Mouse (Mus musculus) right cerebral cortex, postnatal 4 days (tissue): Measurements from ENCODE around the gene Cdc42bpb.

Experiments used
- DNase-seq: peaks from one replicate; pipeline ENCODE4 v3.0.0-alpha.2; 2022

The Cdc42bpb gene

DNA sequence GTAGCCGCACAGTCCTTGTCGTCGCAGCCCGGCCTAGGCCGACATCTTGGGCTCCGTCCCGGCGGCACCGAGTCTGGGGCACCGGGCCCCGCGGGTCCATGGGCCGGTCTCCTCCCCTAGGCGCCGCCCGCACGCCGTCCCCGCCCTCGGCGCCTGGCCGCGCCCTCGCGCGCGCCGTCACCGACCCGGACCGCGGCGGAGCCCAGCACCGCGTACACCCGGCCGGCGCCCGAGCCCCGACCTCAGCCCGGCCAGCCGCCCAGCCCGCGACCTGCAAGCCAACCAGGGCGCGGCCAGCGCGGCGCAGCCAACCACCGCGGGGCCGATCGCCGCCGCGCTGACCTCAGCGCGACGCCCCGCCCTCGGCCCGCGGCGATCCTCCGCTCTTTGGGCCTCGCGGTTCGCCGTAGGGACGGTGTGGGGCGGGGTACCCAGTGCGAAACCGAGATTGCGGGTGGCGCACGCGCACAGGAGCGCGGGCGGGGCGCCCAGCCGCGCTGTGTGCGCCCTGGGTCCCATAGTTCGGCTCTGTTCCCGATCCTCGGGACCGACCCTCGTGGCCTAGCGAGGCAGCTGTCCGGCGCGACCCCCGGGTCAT lies at the start of gene Cdc42bpb:
Cdc42bpb (minus strand) TSS at position 343 of the 598 bp plus-strand sequence.
- peak; percentile 92 for DNase-seq

DNA sequence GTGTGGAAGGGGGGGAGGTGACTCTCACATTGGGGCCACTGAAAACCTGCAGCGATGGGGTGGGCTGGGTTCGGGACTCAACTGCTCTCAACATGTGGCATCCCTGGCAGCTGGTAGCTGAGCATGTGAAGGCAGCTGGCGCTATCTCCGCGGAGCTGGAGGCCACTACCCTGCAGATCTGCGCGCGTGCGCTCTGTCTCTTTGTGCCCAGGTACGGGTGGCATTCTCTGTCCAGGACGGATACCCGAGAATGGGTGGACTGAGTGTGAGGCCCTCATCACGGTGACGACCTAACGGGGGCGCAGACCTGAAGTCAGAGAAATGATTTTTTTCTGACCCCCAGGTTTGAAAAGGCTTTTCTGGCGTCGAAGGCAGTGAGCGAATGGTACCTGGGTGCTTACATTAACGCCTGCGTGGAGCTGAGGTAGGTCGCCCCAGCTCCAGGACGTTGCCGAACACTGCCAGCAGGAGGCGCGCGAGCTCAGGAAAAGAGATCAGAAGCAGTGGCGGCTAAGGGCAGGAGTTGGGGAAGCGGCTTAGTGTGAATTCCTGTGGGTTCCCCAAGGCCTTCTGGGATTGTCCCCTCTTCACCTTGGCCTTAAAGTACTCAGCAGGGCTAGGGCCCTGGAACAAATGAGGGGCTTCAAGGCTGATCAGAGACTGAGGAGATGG lies 48.4 kb upstream of the Cdc42bpb start:
- peak; percentile 98 for DNase-seq

DNA sequence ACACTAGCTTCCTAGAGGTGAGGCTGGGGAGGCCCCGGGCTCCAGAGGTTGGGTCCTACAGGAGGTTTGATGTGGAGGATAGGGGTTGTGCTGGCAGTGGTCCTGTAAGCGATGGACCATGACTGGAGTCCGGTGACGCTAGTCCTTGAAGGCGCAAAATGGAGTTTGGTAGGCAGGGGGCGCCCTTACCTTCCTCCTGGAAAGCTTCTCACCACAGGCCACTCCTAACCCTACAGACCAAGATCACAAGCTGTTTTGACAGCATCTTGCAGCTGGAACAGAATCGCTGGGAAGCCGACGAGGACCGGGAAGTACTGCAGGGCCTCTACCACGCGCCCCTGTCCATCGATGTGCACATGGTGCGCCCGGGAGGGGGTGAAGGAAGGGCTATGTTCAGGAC lies 47.7 kb upstream of the Cdc42bpb start:
- peak; percentile 87 for DNase-seq

DNA sequence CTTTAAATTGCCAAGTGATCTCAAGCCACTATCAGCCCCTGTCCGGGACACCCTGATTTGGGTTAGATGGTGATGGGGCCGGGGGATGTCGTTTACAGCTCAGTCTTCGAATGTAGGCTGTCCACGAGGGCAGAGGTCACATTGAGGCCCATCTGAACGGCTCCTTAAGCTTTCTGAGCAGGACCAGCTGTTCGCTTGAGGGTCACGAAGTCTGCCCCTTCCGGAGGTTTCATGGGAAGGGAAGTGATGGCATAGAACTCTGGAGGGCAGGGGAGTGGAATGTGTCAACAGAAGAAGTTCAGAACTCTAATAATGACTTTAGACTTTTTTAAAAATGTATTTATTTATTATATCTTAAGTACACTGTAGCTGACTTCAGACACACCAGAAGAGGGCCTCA lies 47.0 kb upstream of the Cdc42bpb start:
- no peak for DNase-seq

DNA sequence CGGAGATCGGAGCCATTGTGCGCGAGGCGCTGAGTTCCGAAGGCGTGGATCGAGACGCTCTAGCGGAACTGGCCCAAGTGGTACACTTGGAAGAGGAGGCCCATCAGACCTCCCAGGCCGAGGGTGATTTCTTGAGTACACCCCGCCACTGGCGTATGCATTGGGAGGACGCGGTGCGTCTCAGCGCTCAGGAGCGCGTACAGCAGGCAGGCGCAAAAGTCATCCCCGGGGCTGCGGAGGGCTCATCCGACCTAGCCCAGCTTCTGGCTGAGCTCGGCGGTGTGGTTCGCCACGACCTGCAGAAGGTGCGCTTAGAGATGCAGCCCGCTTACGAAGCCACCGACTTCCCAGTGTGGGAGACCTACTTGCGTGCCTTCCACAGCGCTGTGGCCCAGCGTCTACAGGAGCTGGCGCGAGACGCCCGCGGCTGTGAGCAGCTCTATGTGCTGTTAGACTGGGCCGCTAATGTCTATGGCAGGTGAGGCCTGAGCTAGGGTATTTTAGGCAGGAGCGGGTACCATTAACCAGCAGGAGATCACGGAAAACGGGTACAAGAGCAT lies 46.1 kb upstream of the Cdc42bpb start:
- no peak for DNase-seq

DNA sequence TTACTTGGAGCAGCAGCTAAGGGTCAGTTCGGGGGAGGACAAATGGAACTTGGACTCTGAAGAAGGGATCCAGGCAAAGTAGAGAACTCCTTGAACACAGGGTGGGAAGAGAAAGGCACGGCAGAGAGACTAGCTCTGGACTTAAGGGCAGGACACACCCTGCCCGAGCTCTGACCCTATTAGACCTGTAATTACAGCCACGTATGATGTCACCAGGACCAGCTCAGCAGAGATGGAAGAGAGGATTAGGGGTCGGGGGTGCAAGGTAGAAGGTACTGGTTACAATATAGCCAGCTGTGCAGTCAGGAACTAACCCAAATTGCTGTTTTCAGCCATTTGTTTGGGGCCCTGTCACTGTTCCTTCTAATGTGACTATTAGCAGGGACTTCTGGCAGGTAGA lies 45.3 kb upstream of the Cdc42bpb start:
- no peak for DNase-seq

DNA sequence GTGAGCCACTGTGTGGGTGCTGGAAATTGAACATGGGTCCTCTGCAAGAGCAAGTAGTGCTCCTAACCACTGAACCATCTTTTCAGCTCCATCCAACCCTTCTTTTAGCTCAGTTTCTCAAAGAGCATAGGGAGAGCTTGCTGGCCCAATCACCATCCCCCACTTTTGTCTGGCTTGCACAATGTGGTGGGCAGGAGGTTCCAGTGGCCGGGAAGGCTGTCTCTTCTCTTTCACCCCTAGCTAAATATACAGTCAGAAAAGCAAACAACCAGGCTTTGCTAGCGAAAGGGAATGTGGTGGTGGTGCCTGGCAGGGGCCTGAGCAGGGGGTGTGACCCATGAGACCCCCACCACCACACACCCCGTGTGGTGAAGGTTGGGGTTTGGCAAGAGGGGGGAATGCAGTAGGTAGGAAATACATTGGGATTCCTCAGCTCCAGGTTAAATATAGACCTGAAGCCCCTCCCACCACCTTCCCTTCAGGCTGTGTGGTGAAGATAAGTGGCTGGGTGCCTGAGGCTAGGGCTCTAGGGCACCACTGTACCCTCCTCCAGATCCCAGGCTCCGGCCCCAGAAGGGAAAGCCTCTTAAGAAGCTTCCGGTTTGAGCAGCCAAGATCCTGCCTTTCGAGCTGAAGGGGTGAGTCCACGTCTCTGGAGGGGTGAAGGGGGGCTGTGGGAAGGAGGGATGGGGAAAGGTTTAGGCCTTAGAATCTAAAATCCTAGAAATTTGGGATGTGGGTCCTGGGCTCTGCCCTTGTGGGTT lies 43.6 kb upstream of the Cdc42bpb start:
- DNase-seq: no peak

DNA sequence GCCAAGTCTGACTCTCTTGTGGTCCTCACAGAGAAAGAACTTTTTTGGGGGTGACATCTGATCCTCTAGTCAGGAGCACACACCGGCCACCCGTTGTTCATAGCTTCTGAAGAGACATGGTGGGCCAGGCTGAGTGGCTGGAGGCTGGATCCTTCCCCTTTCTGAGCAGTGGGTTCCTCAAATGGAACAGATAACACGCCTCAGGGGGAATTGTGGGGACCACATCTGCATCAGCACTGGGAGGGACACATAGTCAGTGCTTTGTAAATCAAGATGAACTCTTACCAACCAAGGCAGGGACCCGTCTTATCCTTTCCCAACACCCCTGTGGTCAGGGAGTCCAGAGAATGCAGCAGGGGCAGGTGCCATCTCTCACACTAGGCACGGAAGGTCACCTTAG lies 42.4 kb upstream of the Cdc42bpb start:
- DNase-seq: no peak

DNA sequence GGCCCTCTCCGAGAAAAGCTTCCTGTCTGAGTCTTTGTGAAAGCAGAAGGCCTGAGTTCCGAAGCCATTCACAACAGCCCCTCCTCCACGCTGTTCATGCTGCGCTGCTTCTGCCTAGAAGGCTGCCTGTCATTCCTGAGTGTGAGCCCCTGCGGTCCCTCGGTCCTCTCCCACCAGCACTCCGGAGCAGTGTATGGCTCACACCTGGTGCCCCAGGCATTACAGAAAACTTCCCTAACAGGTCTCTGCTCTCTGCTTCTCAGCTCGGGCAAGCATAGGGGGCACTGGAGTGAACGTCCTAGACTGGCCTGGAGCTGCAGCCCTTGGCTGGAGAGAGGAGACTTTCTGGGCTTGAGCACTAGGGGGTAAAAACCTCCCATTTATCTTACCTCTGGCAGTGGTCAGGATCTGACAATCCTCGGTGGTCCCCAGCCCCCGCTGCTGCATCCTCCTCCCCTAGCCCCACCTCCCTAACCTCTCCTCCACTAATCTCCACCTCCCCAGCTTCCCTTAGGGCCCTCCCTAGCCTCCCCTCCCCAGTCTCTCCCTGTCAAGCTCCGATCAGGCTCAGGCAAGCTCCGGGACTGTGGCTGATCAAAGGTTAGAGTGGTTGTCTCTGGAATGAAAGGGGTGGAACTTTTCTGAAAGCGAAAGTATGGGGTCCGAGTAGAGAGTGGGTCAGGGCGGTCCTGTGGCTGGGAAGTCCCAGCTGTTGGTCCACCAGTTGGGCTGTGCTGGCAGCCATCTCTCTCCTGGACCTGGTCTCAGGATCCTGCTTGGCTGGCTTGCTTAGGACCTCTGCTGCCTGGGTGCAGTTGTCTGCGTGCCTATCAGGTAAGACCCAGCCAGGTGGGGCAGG lies 39.6 kb upstream of the Cdc42bpb start, which contains the start of gene Exoc3l4:
Exoc3l4 (plus strand) TSS at position 97 of the 859 bp plus-strand sequence.
- no peak for DNase-seq

DNA sequence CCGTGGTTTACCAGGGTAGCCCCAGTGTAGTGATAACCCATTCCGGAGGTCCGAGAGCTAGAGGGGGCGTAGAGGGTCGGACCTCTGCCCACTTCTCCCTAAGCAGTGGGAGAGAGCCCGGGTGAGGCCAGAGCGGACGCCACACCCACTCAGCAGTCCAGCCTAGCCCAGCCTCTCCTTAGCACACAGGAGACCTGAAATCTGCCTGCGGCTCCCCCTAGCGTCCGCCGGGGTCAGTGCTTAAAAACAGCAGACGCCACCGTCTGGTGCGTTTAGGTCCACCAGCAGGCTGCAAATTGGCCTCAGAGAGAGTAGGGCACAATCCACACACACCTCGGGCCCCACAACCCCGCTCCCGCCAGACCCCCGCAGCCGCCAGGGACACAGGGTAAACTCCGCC lies 35.8 kb upstream of the Cdc42bpb start:
- peak; percentile 92 for DNase-seq

DNA sequence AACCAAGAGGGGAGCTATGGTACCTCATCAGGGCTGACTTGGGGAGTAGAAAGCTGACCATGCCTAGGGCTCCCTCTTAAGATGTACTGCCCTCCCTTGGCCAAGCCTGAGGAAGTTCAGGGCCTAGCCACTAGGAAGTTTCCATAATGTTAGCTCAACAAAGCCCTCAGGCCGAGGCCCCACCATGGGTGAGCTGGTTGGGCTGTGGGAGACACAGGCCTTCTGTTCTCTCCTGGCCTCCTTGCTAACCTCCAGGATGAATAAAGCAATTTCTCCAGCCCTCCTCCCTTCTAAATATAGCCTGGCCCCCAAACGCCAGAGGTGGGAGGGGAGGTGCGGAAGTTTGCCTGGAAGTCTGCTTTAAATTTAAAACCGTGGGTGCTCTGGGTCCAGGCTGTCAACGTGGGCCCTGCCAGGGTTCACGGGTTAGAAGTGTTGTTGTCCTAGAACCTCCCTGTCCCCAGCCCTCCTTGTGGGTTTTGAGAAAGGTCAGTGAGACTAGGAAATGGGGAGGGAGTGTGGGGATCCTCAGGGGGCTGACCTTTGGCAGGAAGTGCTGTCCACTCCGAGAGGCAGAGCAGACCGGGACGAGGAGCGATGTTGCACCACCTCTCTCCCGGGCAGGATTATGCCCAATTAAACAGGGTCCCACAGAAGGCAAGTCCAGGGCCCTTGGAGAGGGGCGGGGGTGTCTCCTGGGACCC lies 35.2 kb upstream of the Cdc42bpb start:
- DNase-seq: no peak

DNA sequence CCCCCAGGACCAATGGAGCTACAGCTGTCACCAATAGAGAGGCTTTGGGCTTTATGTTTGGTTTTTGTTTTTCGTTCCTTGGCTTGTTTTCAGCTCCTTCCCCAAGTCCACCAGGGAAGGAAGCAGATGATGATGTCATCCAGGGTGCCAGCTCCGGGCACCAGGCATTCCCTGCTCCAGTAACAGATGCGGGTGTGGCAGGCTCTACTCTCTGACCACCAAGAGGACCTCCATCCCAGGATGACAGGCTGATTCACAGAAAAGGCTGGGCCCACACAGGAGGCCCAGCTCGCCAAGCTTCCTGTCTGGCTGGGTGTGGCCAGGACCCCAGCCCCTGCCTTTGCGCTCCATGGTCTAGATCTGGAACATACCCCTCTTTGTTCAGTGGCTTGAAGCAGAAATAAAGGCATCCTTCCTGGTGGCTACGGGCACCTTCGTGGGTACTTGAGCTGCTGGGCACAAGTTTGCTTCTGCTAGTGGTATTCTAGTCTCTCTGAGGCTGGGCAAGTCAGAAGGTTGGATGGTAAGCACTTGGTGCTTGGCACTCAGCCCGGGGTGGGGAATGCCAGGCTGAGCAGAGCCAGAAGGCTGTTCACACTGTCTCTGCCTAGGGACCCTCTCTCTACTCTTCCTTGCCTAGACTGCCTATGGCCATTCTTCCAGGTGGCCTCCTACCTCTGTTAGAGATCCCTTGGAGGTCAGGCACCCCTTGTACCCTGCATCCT lies 34.3 kb upstream of the Cdc42bpb start:
- no peak for DNase-seq

DNA sequence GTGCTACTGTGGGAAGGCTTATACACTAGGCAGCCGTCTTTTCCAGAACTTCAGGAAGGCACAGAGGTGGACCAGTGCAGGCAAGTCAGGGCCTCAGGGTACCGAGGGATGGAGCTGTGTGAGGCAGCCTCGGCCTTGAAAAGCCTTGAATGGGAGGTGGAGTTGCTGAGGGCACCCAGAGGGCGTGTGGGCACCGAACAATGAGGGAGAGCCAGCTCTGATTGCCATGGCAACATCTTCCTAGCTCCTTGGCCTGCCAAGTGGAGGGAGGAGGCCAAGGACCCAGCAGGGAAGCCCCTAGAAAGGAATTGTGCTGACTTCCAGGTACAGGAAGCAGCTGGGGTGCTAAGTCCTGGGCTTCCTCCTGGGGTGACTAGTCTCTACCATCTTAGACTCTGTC lies 32.1 kb upstream of the Cdc42bpb start:
- DNase-seq: no peak

DNA sequence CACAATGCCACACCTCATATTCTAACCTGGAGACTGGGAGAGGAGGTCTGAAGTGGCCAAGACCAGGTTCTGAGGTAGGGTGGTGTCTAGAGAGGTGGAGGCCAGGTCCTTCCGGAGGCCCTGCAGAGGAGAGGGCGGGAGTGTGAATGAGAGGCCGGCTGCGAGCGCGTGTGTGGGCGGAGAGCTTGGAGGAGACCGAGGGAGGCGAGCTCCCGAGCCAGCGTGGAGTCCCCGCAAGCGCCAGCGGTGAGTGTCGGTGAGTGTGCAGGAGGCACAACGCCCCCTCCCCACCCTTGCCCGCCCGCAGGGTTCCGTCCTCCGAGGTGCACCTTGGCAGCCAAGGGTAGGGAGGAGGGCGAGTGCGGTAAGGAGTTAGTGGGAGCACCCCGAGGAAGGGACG lies 29.1 kb upstream of the Cdc42bpb start, which contains the start of gene Lbhd2:
Lbhd2 (plus strand) TSS at position 188 of the 400 bp plus-strand sequence.
- no peak for DNase-seq

DNA sequence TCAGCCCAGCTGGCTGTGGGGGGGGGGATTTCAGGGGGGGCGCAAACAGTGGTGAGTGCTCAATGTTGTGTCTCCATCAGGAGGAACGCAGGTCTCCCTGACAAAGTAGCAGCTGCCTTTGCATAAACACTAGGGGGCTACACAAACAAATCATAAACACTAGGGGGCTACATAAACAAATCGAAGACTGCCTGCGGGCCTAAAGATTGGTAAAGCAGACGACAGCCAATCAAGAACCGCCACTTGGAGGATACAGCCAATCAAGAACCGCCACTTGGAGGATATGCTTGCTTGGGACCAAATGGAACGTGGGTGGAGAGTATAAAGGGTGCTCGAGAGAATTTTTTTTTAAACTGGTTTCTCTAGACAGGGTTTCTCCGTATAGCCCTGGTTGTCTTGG lies 27.4 kb upstream of the Cdc42bpb start:
- DNase-seq: no peak

DNA sequence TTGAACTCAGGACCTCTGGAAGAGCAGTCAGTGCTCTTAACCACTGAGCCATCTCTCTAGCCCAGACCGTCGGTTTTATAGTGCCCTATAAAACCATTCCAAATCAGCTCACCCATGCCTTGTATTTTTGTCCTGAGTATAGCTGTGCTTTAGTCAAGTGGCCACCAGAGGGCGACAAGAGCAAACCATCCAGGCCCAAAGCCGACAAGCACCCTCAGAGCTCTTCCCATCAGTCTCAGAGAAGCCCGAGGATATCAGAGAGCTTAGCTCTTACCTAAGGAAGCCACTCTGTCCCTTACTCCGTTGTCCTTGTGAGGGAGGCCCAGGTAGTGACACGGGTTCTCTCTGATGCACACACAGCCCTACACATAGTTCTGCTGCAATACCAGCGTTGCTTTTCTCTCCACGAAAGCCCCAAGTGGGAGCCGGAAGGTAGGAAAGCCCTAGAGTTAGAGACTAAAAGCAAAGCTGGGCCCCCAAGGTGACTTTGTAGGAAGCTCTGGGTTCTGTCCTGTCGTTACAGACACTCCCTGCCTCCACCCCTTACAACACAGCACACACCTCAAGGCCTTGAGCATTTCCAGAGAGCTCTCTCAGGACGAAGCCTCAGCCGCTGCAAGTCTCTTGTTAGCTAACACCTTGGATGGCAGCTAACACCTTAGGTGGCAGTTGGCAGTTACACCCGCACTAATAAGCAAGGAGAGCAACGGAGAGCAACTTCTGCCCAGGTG lies 24.1 kb upstream of the Cdc42bpb start:
- peak; percentile 83 for DNase-seq

DNA sequence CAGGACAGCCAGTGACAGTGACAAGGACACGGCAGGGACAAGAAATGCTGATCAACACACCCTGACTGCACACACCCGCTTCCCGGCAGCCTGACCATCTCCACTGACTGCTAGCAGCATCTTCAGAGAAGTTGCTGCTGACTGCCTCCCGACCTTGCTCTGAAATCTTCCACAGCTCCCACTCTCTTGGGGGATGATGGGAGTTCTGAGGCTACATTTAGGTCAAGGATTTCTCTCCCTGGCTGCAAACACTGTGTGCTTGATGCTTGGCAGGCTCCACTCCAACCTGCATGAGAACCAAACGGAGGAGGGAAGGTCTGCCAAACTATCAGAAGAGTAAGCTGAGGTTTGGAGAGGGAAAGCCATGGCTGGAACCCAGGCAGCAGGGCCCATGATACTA lies 19.5 kb upstream of the Cdc42bpb start:
- DNase-seq: no peak

DNA sequence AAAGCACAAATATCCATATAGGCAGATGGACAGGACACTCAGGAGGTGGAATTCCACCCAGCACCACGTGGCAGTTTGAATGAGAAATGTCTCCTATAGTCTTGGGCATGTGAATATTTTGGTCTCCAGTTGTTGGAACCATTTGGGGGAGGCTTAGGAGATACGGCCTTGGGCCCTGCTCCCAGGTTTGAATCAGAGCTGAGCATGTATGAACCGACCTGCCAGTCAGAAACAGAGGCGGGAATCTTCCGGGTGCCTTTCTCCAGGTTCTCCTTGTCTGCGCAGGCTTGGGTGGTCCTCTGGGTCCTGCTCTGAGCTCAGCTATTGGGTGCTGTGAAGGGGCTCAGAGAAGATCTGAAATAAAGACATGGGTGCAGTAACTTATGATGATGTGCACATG lies 16.5 kb upstream of the Cdc42bpb start:
- DNase-seq: no peak

DNA sequence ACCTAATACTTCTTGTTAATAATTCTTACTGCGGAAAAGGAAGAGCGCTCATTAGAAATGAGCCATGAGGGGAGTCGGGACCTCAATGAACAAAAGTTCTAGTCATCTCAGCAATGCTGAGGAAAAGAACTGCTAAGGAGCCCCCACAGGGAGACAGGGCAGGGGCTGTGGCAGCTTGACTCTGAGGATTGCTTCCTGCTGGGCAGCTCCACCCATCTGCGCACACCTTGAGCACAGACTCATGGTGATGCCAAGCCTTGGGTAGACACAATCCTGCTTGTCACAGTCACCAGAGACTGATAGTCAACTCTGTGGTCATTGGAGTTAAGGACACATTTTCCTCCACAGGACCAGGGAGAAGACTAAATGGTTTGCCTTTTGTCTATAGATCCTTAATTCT lies 9.6 kb upstream of the Cdc42bpb start:
- no peak for DNase-seq

DNA sequence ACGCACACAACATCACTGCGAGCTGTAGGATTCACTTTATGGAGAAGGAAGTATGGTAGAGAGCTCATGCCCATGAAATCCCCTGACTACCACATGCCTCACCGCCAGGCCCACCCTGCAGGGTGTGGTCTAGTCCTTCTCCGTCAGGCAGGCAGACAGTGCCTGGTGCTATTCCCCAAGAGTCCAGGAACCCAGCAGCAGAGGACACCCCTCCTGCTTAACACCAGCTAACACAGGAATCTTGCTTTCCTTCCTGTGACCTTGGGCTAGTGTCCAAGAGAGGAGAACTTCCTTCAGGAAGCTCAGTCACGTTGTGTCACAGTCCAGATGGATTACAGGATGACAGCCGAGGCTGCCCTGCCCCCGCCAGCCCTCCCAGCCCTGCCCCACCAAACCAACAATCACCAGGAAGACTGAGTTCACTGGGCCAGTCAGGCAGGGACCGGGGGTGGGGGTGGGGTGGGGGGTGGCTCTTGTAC lies 9.2 kb upstream of the Cdc42bpb start:
- DNase-seq: no peak
